Mouse (Mus musculus): ENCODE results near the gene Ggt6.

GRCm38 (mm10) chr11:72453105-72453953, 18.0 kb downstream of the Ggt6 start:
- TF ChIP-seq POLR2A (IDR thresholded peaks at IDR 0.05; ENCODE audit: borderline replicate concordance, extremely low read depth, insufficient read depth, insufficient read length, poor library complexity, severe bottlenecking) (no peak), CTCF (IDR thresholded peaks at IDR 0.05; ENCODE audit: borderline replicate concordance, extremely low read depth, insufficient read depth, insufficient read length) (no peak)
